Mouse (Mus musculus): ENCODE measurements around the gene Methig1.

The Methig1 gene

GRCm38 (mm10) chr15:100422899-100423860, 70.2 kb downstream of the Methig1 start:
- peak; percentile 95 for DNase-seq (ENCODE audit: low read depth, low spot score)

- peak; percentile 49 for DNase-seq (ENCODE audit: low read depth, low spot score)
These were observed 71.0 kb downstream of the Methig1 start for GRCm38 (mm10) chr15:100423916-100424315.

- DNase-seq (ENCODE audit: low read depth, low spot score): peak; percentile 54
These were observed 71.6 kb downstream of the Methig1 start, which contains the start of gene Slc11a2 for GRCm38 (mm10) chr15:100424396-100425122. Gene Slc11a2 (minus strand): TSS chr15:100425072.

GRCm38 (mm10) chr15:100428296-100428905, 75.5 kb downstream of the Methig1 start:
- DNase-seq (ENCODE audit: low read depth, low spot score): no peak

- DNase-seq (ENCODE audit: low read depth, low spot score): no peak
These were observed 77.1 kb downstream of the Methig1 start for GRCm38 (mm10) chr15:100429959-100430565.

GRCm38 (mm10) chr15:100433234-100433633, 80.3 kb downstream of the Methig1 start:
- no peak for DNase-seq (ENCODE audit: low read depth, low spot score)

Measured in CD4-positive, CD25-positive, alpha-beta regulatory T cell, adult 2 months (primary cell).